ENCODE assay signal across 15 mouse cellular contexts in genomic region chr13:109474344-109474743, GRCm38 (mm10).
"Had no signal": no experiment of that assay in that cellular context is flagged by ENCODE, and none has a peak within 500 bp of the region (broad histone marks: within the 10 kb centered on the region; RNA-seq: fewer than 3 reads in every experiment).

No protein-coding gene starts in this region.

- H3K4me2 ChIP-seq: neural tube, embryonic 15.5 days; stomach, embryonic 15.5 days had no signal

- H3K4me1 ChIP-seq: neural tube, embryonic 15.5 days; stomach, embryonic 15.5 days had no signal

- H3K27ac ChIP-seq: neural tube, embryonic 15.5 days; stomach, embryonic 15.5 days; stomach, postnatal 0 days had no signal

- DNase-seq: retina, postnatal 1 day; right cerebral cortex, adult 18-20 months; right cerebral cortex, postnatal 14 days; right cerebral cortex, postnatal 25 days; right cerebral cortex, postnatal 4 days; spleen, adult 18-20 months; thymus, adult 18-20 months; thymus, adult 2 months; thymus, postnatal 14 days; thymus, postnatal 25 days; thymus, postnatal 36 days; thymus, postnatal 4 days had no signal

- H3K4me3 ChIP-seq: neural tube, embryonic 15.5 days; stomach, embryonic 15.5 days had no signal

- H3K36me3 ChIP-seq: neural tube, embryonic 15.5 days; stomach, embryonic 15.5 days had no signal

- H3K9ac ChIP-seq: neural tube, embryonic 15.5 days; stomach, embryonic 15.5 days had no signal

- H3K27me3 ChIP-seq: neural tube, embryonic 15.5 days; stomach, embryonic 15.5 days had no signal

- H3K9me3 ChIP-seq: neural tube, embryonic 15.5 days; stomach, embryonic 15.5 days had no signal
